Mouse (Mus musculus) limb, embryonic 12.5 days (tissue): ENCODE measurements at regions not wholly inside any gene's neighbourhood (a gene's known extent, or its start where the extent isn't known, plus 50 kb on each side); places are given as distances from the start of the nearest gene placed in this dataset.

Experiments
- ATAC-seq: fragments of 200-750 bp; cut with Nextera tagmentation; 2 replicates; pipeline ENCODE4 v1.8.0; 2017; ENCODE audit warnings: low read depth, moderate TSS enrichment; ENCODE audit not compliant: insufficient number of reproducible peaks, insufficient read depth, low FRiP score, low TSS enrichment
- H3K27ac ChIP-seq: fragments of 300-500 bp; sonication (generic); 2 replicates; pipeline ENCODE4 v1.5.1; 2016; ENCODE audit warnings: mild to moderate bottlenecking, moderate library complexity
- H3K27me3 ChIP-seq: fragments of 300-500 bp; sonication (generic); 2 replicates; pipeline ENCODE4 v1.6.1; 2016; ENCODE audit warnings: mild to moderate bottlenecking, moderate library complexity
- H3K36me3 ChIP-seq: fragments of 300-500 bp; sonication (generic); 2 replicates; pipeline ENCODE4 v1.6.1; 2016; ENCODE audit warnings: mild to moderate bottlenecking, moderate library complexity
- H3K4me1 ChIP-seq: fragments of 300-500 bp; sonication (generic); replicated peaks from 2 replicates; pipeline ENCODE4 v1.6.1; 2016
- H3K4me2 ChIP-seq: fragments of 300-500 bp; sonication (generic); 2 replicates; pipeline ENCODE4 v1.6.1; 2016; ENCODE audit warnings: mild to moderate bottlenecking, moderate library complexity
- H3K4me3 ChIP-seq: fragments of 300-500 bp; sonication (generic); replicated peaks from 2 replicates; pipeline ENCODE4 v1.5.1; 2016; ENCODE audit warnings: mild to moderate bottlenecking
- H3K9ac ChIP-seq: fragments of 300-500 bp; sonication (generic); replicated peaks from 2 replicates; pipeline ENCODE4 v1.6.1; 2016; ENCODE audit warnings: mild to moderate bottlenecking, moderate library complexity
- H3K9me3 ChIP-seq: fragments of 300-500 bp; sonication (generic); 2 replicates; pipeline ENCODE4 v1.6.1; 2016; ENCODE audit warnings: mild to moderate bottlenecking, moderate library complexity
- WGBS: fragments of 180-500 bp; shearing (Covaris S2); methylation state at CpG from one replicate; pipeline ENCODE4 v1.1.7; 2016; 5-methylcytosine and 5-hydroxymethylcytosine counted together

GRCm38 (mm10) chr6:139027696-139028095, 369.4 kb upstream of the Igbp1b start:
- Histone ChIP-seq H3K9ac (no peak overlapping the region), H3K9me3 (no peaks in the 10 kb centered on the region), H3K36me3 (no peaks in the 10 kb centered on the region), H3K4me2 (no peak overlapping the region), H3K27me3 (no peaks in the 10 kb centered on the region), H3K4me1 (no peaks in the 10 kb centered on the region), H3K4me3 (no peak overlapping the region), H3K27ac (no peak overlapping the region)
- no peak for ATAC-seq
- 79% methylated on average over 3 of the region's 3 CpGs for WGBS

DNA sequence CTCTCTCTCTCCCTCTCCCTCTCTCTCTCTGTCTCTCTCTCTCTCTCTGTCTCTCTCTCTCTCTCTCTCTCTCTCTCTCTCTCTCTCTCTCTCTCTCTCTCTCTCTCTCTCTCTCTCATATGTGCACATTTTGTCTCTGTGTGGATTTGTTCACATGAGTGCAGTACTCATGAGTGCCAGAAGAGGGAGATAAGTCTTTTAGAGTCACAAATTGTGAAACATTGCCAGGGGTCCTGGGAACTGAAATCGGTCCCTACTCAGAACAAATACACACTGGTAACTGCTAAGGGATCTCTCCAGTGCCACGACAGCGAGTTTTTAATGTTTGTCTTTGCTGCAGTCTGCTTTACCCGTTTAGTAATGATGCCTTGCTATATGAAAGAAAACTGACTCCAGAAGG, 356.2 kb upstream of the Igbp1b start:
- Histone ChIP-seq H3K9me3 (no peaks in the 10 kb centered on the region), H3K27ac (no peak overlapping the region), H3K9ac (no peak overlapping the region), H3K4me1 (no peaks in the 10 kb centered on the region), H3K4me3 (no peak overlapping the region), H3K4me2 (no peak overlapping the region), H3K36me3 (no peaks in the 10 kb centered on the region), H3K27me3 (no peaks in the 10 kb centered on the region)
- ATAC-seq, result no peak
- WGBS, result 82% methylated on average over 4 of the region's 4 CpGs

DNA sequence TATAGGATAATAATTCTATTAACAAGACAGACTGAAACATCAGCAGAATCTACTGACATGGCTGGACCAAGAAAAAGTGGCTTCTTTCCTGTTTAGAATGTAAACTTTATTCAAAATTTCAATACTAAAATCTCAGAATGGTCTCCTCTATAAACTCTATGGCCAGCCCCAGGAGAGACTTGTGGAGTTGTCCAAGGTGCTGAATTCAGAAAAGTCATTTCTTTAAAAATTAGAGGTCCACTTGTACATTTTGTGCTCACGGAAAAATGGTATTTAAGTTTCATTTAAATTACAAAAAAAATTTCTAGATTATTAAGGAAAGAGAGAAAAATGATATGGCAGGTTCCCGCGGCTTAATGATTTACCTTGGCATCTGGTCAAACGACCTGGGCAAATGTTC, 352.2 kb upstream of the Igbp1b start:
- Histone ChIP-seq H3K36me3 (no peaks in the 10 kb centered on the region), H3K4me2 (no peak overlapping the region), H3K27ac (no peak overlapping the region), H3K27me3 (no peaks in the 10 kb centered on the region), H3K4me3 (no peak overlapping the region), H3K9me3 (no peaks in the 10 kb centered on the region), H3K9ac (no peak overlapping the region), H3K4me1 (no peaks in the 10 kb centered on the region)
- 76% methylated on average over 4 of the region's 4 CpGs for WGBS
- ATAC-seq, result no peak
